Mouse (Mus musculus) CH12.LX (cell line): ENCODE data around the gene Myh9. TPM values are rescaled to one million over a fixed set of nuclear protein-coding genes. Genes with fewer than 3 reads are reported as not detected.

Experiments used
- DNase-seq: peaks from one replicate; pipeline ENCODE4 v3.0.0-alpha.2; 2013; ENCODE audit errors: extremely low read depth
- H3K27ac ChIP-seq: 2 replicates; pipeline ENCODE4 v1.5.1; 2012; ENCODE audit warnings: low read depth, mild to moderate bottlenecking, control low read depth, moderate library complexity; ENCODE audit not compliant: insufficient read depth
- H3K27me3 ChIP-seq: replicated peaks from 2 replicates; pipeline ENCODE3; 2012; ENCODE audit warnings: inconsistent platforms
- H3K36me3 ChIP-seq, 2 experiments: replicated peaks in 1 of 2; 2 replicates each; pipeline versions ENCODE3 to v1.6.1; 2012; ENCODE audit warnings: inconsistent platforms in 1 of 2, low read length in 1 of 2, mild to moderate bottlenecking in 1 of 2, mixed read lengths in 1 of 2, moderate library complexity in 1 of 2; ENCODE audit not compliant: control insufficient read depth in 1 of 2, insufficient read depth in 1 of 2
- H3K4me1 ChIP-seq, 2 experiments: 2 replicates each; pipeline ENCODE4 v1.6.1; 2012; ENCODE audit warnings: inconsistent platforms in 1 of 2, moderate library complexity in 1 of 2; ENCODE audit not compliant: insufficient read depth in 2 of 2, control insufficient read depth in 1 of 2
- H3K4me2 ChIP-seq: 2 replicates; pipeline ENCODE4 v1.6.1; 2012; ENCODE audit warnings: low read depth, mild to moderate bottlenecking, control low read depth; ENCODE audit not compliant: poor library complexity, insufficient read depth, severe bottlenecking
- H3K4me3 ChIP-seq, 3 experiments: fragments of 150-350 bp in 1 of 3; sonication (generic) in 1 of 3; replicated peaks in 1 of 3; 2 replicates each; pipeline versions ENCODE3 to v1.5.1; 2011 to 2012; ENCODE audit warnings: low read depth in 2 of 3, low read length in 2 of 3, mild to moderate bottlenecking in 2 of 3, moderate library complexity in 2 of 3, control low read depth in 1 of 3, improper control_type of control experiment in 1 of 3, inconsistent platforms in 1 of 3, mixed read lengths in 1 of 3; ENCODE audit not compliant: poor library complexity in 1 of 3
- H3K79me2 ChIP-seq: replicated peaks from 2 replicates; pipeline ENCODE4 v1.6.1; 2012; ENCODE audit warnings: mild to moderate bottlenecking, moderate library complexity; ENCODE audit not compliant: control insufficient read depth, poor library complexity, insufficient read depth, severe bottlenecking; ENCODE audit errors: extremely low read depth
- H3K9ac ChIP-seq: 2 replicates; pipeline ENCODE4 v1.6.1; 2012; ENCODE audit warnings: low read depth, mild to moderate bottlenecking, control low read depth, moderate library complexity; ENCODE audit not compliant: insufficient read depth
- H3K9me3 ChIP-seq: replicated peaks from 2 replicates; pipeline ENCODE3; 2012; ENCODE audit warnings: low read length, inconsistent platforms, mixed read lengths
- BHLHE40 ChIP-seq: IDR thresholded peaks from 2 replicates; pipeline ENCODE4 v1.6.1; 2011; ENCODE audit warnings: mild to moderate bottlenecking, low read depth, low read length, improper control_type of control experiment
- CHD1 ChIP-seq: IDR thresholded peaks from 2 replicates; pipeline ENCODE4 v1.6.1; 2012; ENCODE audit warnings: low read depth, low read length, improper control_type of control experiment, inconsistent platforms
- CHD2 ChIP-seq: IDR thresholded peaks from 2 replicates; pipeline ENCODE4 v1.6.1; 2011; ENCODE audit warnings: low read length, improper control_type of control experiment
- ELF1 ChIP-seq: IDR thresholded peaks from 2 replicates; pipeline ENCODE4 v1.6.1; 2014; ENCODE audit warnings: low read depth, mild to moderate bottlenecking, inconsistent platforms, low read length, improper control_type of control experiment
- HCFC1 ChIP-seq: IDR thresholded peaks from 2 replicates; pipeline ENCODE4 v1.6.1; 2012; ENCODE audit warnings: low read depth, mild to moderate bottlenecking, inconsistent platforms, low read length, improper control_type of control experiment
- JUND ChIP-seq: conservative IDR thresholded peaks from 2 replicates; pipeline ENCODE4 v1.6.1; 2011; ENCODE audit warnings: low read depth, low read length, improper control_type of control experiment
- KAT2A ChIP-seq: IDR thresholded peaks from 2 replicates; pipeline ENCODE4 v1.6.1; 2012; ENCODE audit warnings: low read length, improper control_type of control experiment, inconsistent platforms; ENCODE audit not compliant: insufficient replicate concordance
- MAFK ChIP-seq: IDR thresholded peaks from 2 replicates; pipeline ENCODE4 v1.6.1; 2011; ENCODE audit warnings: low read length, improper control_type of control experiment; ENCODE audit not compliant: insufficient replicate concordance
- MAZ ChIP-seq: IDR thresholded peaks from 2 replicates; pipeline ENCODE4 v1.6.1; 2012; ENCODE audit warnings: low read depth, mild to moderate bottlenecking, inconsistent platforms, low read length, improper control_type of control experiment, moderate library complexity
- MEF2A ChIP-seq: IDR thresholded peaks from 2 replicates; pipeline ENCODE4 v1.6.1; 2014; ENCODE audit warnings: low read depth, mild to moderate bottlenecking, inconsistent platforms, low read length, improper control_type of control experiment, borderline replicate concordance
- MYC ChIP-seq: IDR thresholded peaks from 2 replicates; pipeline ENCODE4 v1.6.1; 2011; ENCODE audit warnings: low read depth, mild to moderate bottlenecking, improper control_type of control experiment, low read length
- PAX5 ChIP-seq: IDR thresholded peaks from 2 replicates; pipeline ENCODE4 v1.6.1; 2012; ENCODE audit warnings: low read length, inconsistent platforms, mixed read lengths
- RAD21 ChIP-seq: IDR thresholded peaks from 2 replicates; pipeline ENCODE4 v1.6.1; 2011; ENCODE audit warnings: low read depth, mild to moderate bottlenecking, low read length, improper control_type of control experiment, moderate library complexity
- RCOR1 ChIP-seq: conservative IDR thresholded peaks from 2 replicates; pipeline ENCODE4 v1.6.1; 2012; ENCODE audit warnings: low read depth, mild to moderate bottlenecking, inconsistent platforms, low read length, improper control_type of control experiment
- SIN3A ChIP-seq: IDR thresholded peaks from 2 replicates; pipeline ENCODE4 v1.6.1; 2012; ENCODE audit warnings: low read length, improper control_type of control experiment, inconsistent platforms
- SMC3 ChIP-seq: IDR thresholded peaks from 2 replicates; pipeline ENCODE4 v1.6.1; 2011; ENCODE audit warnings: low read depth, low read length, improper control_type of control experiment
- TBP ChIP-seq: conservative IDR thresholded peaks from 2 replicates; pipeline ENCODE4 v1.6.1; 2011; ENCODE audit warnings: low read depth, low read length, improper control_type of control experiment
- TCF12 ChIP-seq: IDR thresholded peaks from 2 replicates; pipeline ENCODE4 v1.6.1; 2014; ENCODE audit warnings: low read depth, mild to moderate bottlenecking, inconsistent platforms, low read length, improper control_type of control experiment
- dilution Hi-C: fragments of 300-500 bp; cut with MboI; formaldehyde crosslinking; loops from 2 replicates; pipeline ENCODE4 v1.14.3; 2020; ENCODE audit warnings: low sequenced_read_pairs; ENCODE audit not compliant: extremely low pct_unique_long_range_greater_than_20kb, extremely low pct_ligation_motif_present
- in situ Hi-C: fragments of 300-500 bp; cut with MboI; formaldehyde crosslinking; loops from 3 replicates; pipeline ENCODE4 v1.14.3; 2019; ENCODE audit warnings: low sequenced_read_pairs, low pct_ligation_motif_present, low pct_unique_long_range_greater_than_20kb, mixed read lengths
- polyA plus RNA-seq: library from polyadenylated mRNA; unstranded; fragments of >175 nt; gene quantifications from 2 replicates; pipeline ENCODE4 v1.2.1, GENCODE M21; 2012; ENCODE audit warnings: low read depth; ENCODE audit not compliant: insufficient read length
- total RNA-seq, 2 experiments: library from RNA; depleted of rRNA; stranded (reverse); fragments of 300-350 nt in 1 of 2; fragments of >200 nt in 1 of 2; gene quantifications; 2 replicates each; pipeline ENCODE4 v1.2.3; 2012 to 2014

Gene Myh9
- total and polyA plus RNA-seq, 3 experiments = 43.8 to 165 (median 146) TPM

- H3K27ac ChIP-seq = peak overlapping the region; percentile 11; the same call in 1 of the 2 replicates
- no peaks in the 10 kb centered on the region for H3K36me3 ChIP-seq
- H3K9ac ChIP-seq = no peak overlapping the region
- no peak overlapping the region for H3K4me3 ChIP-seq
- DNase-seq = no peak
- no peak overlapping the region for H3K4me2 ChIP-seq
- TF ChIP-seq BHLHE40 (no peak), TCF12 (0 out of 2 replicates have a peak, but pooled peaks have one; percentile 21)
- no peaks in the 10 kb centered on the region for H3K9me3 ChIP-seq
- no peaks in the 10 kb centered on the region for H3K27me3 ChIP-seq
- no peaks in the 10 kb centered on the region for H3K79me2 ChIP-seq
- peaks cover 34 to 67% of the 10 kb centered on the region in 2 experiments for H3K4me1 ChIP-seq
- dilution Hi-C loops = no loop called here
- in situ Hi-C loops = no loop called here
Observed at GRCm38 (mm10) chr15:77849572-77850229, 7.7 kb upstream of the Myh9 start.

GRCm38 (mm10) chr15:77849039-77849436, 7.1 kb upstream of the Myh9 start:
- Histone ChIP-seq H3K79me2 (no peaks in the 10 kb centered on the region), H3K36me3 (no peaks in the 10 kb centered on the region), H3K27me3 (no peaks in the 10 kb centered on the region), H3K4me2 (no peak overlapping the region), H3K4me3 (no peak overlapping the region), H3K9me3 (no peaks in the 10 kb centered on the region), H3K4me1 (peaks cover 34 to 68% of the 10 kb centered on the region in 2 experiments), H3K9ac (no peak overlapping the region), H3K27ac (no peak overlapping the region)
- dilution Hi-C loops (no loop called here), in situ Hi-C loops (no loop called here)
- TF ChIP-seq SIN3A (no peak), KAT2A (no peak), MAFK (no peak), RAD21 (no peak), MYC (no peak), HCFC1 (no peak), PAX5 (no peak), MEF2A (no peak), TBP (no peak), CHD2 (no peak)
- no peak for DNase-seq

- DNase-seq = no peak
- Histone ChIP-seq H3K79me2 (no peaks in the 10 kb centered on the region), H3K9ac (no peak overlapping the region), H3K4me2 (no peak overlapping the region), H3K9me3 (no peaks in the 10 kb centered on the region), H3K36me3 (no peaks in the 10 kb centered on the region), H3K4me3 (no peak overlapping the region), H3K4me1 (peaks cover 34 to 68% of the 10 kb centered on the region in 2 experiments), H3K27ac (no peak overlapping the region), H3K27me3 (no peaks in the 10 kb centered on the region)
- TF ChIP-seq SMC3 (no peak), RCOR1 (no peak), PAX5 (no peak), ELF1 (no peak), JUND (no peak), CHD1 (no peak), MYC (no peak), MAZ (no peak), TCF12 (no peak)
- in situ Hi-C loops = no loop called here
- dilution Hi-C loops = no loop called here
Observed at GRCm38 (mm10) chr15:77848415-77849038, 6.6 kb upstream of the Myh9 start.
